25 mouse cellular contexts compared by ENCODE assay signal in the genomic region with DNA sequence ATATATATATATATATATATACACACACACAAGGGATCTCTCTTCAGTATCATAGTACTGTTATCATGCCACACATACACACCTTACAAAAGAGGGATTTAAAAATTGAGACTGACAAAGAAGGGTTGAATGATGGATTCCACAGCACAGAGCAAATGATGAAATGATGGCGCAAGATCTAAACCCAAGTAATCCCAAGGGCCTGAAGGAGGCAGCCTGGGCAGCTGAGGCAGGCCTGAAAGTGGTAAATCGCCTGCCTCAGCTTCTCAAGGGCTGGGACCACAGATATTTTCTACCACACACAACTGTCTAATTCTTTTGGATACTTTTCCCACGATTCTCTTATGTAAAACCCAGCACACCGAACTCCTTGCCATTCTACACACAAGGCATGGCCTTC.
"Had no signal": no experiment of that assay in that cellular context is flagged by ENCODE, and none has a peak within 500 bp of the region (broad histone marks: within the 10 kb centered on the region; RNA-seq: fewer than 3 reads in every experiment).

No protein-coding gene starts in this region.

- ATAC-seq: hindbrain, embryonic 16.5 days; inflammation-experienced regulatory T-cells, adult 6 months; intestine, embryonic 15.5 days; intestine, postnatal 0 days; liver, embryonic 12.5 days had no signal

- H3K9ac ChIP-seq: heart, embryonic 13.5 days; heart, embryonic 15.5 days; hindbrain, embryonic 12.5 days; hindbrain, embryonic 14.5 days; intestine, embryonic 15.5 days; limb, embryonic 12.5 days; liver, embryonic 12.5 days; liver, embryonic 14.5 days had no signal

- H3K4me1 ChIP-seq: hindbrain, embryonic 10.5 days; hindbrain, embryonic 12.5 days; limb, embryonic 10.5 days; liver, embryonic 12.5 days had no signal

- H3K4me2 ChIP-seq: heart, embryonic 11.5 days; heart, embryonic 13.5 days; heart, embryonic 15.5 days; hindbrain, embryonic 12.5 days; hindbrain, embryonic 14.5 days; intestine, embryonic 15.5 days; limb, embryonic 12.5 days; liver, embryonic 12.5 days had no signal

- H3K4me3 ChIP-seq: heart, adult 2 months; heart, embryonic 13.5 days; heart, embryonic 15.5 days; hindbrain, embryonic 10.5 days; hindbrain, embryonic 12.5 days; intestine, embryonic 15.5 days; layer of hippocampus, adult 2 months; left cerebral cortex, adult 2 months; limb, embryonic 10.5 days; limb, embryonic 12.5 days; liver, embryonic 12.5 days had no signal

- DNase-seq: gastrocnemius, postnatal 14 days; heart, adult 2 months; heart, postnatal 4 days; kidney, adult 18-20 months; kidney, adult 8-10 months; kidney, postnatal 10 days; kidney, postnatal 25 days; kidney, postnatal 4 days; liver had no signal

- H3K27me3 ChIP-seq: heart, embryonic 13.5 days; heart, embryonic 15.5 days; hindbrain, embryonic 12.5 days; intestine, embryonic 15.5 days; limb, embryonic 12.5 days; liver, embryonic 12.5 days had no signal

- H3K27ac ChIP-seq: heart, adult 2 months; heart, embryonic 13.5 days; heart, embryonic 15.5 days; hindbrain, embryonic 10.5 days; hindbrain, embryonic 12.5 days; hindbrain, embryonic 14.5 days; intestine, embryonic 15.5 days; layer of hippocampus, adult 2 months; left cerebral cortex, adult 2 months; limb, embryonic 10.5 days; limb, embryonic 12.5 days; liver, embryonic 12.5 days; liver, embryonic 14.5 days had no signal

- H3K9me3 ChIP-seq: heart, embryonic 13.5 days; heart, embryonic 15.5 days; hindbrain, embryonic 10.5 days; hindbrain, embryonic 12.5 days; intestine, embryonic 15.5 days; limb, embryonic 10.5 days; limb, embryonic 12.5 days; liver, embryonic 12.5 days had no signal

- H3K36me3 ChIP-seq: heart, embryonic 13.5 days; heart, embryonic 15.5 days; hindbrain, embryonic 10.5 days; hindbrain, embryonic 12.5 days; intestine, embryonic 15.5 days; limb, embryonic 10.5 days; limb, embryonic 12.5 days; liver, embryonic 12.5 days had no signal
